Mouse (Mus musculus): ENCODE measurements around the gene Copa.

DNA sequence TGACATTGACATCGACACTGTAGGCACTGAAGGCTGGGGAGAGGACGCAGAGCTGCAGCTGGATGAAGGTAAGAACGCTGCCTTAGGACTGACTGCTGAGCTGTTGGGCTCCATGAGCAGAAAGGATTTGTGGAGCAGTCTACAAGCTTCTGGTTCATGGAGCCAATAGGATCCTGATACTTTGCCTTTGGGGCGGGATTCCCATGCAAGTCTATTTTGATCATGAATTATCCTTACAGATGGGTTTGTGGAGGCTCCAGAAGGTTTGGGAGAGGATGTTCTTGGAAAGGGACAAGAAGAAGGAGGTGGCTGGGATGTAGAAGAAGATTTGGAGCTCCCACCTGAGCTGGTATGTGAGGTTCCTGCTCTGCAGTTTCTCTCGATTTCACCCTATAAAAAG is 34.6 kb downstream of the Copa start:
- TF ChIP-seq CTCF (IDR thresholded peaks at IDR 0.05; ENCODE audit: low read depth): no peak
- TF ChIP-seq EP300 (IDR thresholded peaks at IDR 0.05; ENCODE audit: low read depth): no peak

All from liver, embryonic 14.5 days (tissue).